In the genomic region with DNA sequence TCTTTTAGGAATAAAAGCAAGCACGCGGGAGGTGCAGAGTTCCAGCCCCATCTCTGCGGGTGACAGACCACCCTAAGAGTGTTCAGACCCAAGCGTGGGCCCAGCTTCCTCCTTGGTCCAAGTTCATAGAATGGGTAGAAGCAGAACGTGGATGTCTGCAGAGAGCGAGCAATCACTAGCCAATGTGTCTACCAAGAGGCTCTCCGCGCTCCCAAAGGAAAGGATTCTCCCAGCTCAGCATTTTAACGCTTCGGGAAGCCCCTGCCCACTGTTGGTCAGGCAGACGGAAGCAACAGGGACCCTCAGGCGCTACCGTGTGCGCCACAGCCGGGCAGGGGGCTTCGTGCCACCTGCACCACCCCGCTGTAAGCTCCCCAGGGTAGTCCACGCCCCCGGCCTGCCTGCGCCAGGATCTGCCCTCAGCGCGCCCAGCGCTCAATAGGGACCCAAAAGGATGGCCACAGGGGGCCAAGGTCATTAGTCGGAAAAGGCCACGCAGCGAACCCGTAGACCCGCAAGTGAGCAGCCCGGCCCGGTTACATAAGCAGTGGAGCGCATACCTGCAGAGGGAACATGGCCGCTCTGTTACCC, we compare ENCODE assay signal across 8 mouse cellular contexts. TPM values are rescaled to one million over a fixed set of nuclear protein-coding genes. Genes with fewer than 3 reads are reported as not detected.
DNase-seq lines count a peak whose midpoint lies in the region; ATAC-seq and TF ChIP-seq lines count a peak whose summit lies in the region.

No protein-coding gene starts in this region.

- no peaks in the 10 kb centered on the region for H3K27me3 ChIP-seq in heart, embryonic 16.5 days (ENCODE audit: control insufficient read depth, insufficient read depth, low read length)
- H3K27me3 ChIP-seq in CH12.LX (replicated peaks) = peaks cover 19% of the 10 kb centered on the region
- H3K27me3 ChIP-seq in embryonic facial prominence, embryonic 14.5 days (replicated peaks; ENCODE audit: control insufficient read depth, insufficient read depth, low read length) = no peaks in the 10 kb centered on the region
- no peaks in the 10 kb centered on the region for H3K27me3 ChIP-seq in liver, embryonic 11.5 days (replicated peaks; ENCODE audit: control insufficient read depth, insufficient read depth, low read length)

- H3K4me1 ChIP-seq in heart, embryonic 16.5 days (ENCODE audit: control insufficient read depth, insufficient read depth, low read length) = peaks cover 12% of the 10 kb centered on the region
- H3K4me1 ChIP-seq in CH12.LX (ENCODE audit: control insufficient read depth in 1 of 2, insufficient read depth in 2 of 2) = peaks cover 20 to 60% of the 10 kb centered on the region in 2 experiments
- H3K4me1 ChIP-seq in embryonic facial prominence, embryonic 14.5 days (ENCODE audit: control insufficient read depth, insufficient read depth, low read length) = 0 out of 2 replicates have a peak, but pooled peaks cover 4% of the 10 kb centered on the region
- peaks cover 12% of the 10 kb centered on the region; the same call in 1 of the 2 replicates for H3K4me1 ChIP-seq in liver, embryonic 11.5 days (replicated peaks; ENCODE audit: control insufficient read depth, insufficient read depth, low read length)

- no peaks in the 10 kb centered on the region for H3K9me3 ChIP-seq in heart, embryonic 16.5 days (replicated peaks; ENCODE audit: control insufficient read depth, low read length)
- no peaks in the 10 kb centered on the region for H3K9me3 ChIP-seq in CH12.LX (replicated peaks; ENCODE audit: low read length)
- H3K9me3 ChIP-seq in embryonic facial prominence, embryonic 14.5 days (ENCODE audit: control insufficient read depth, low read length) = no peaks in the 10 kb centered on the region
- H3K9me3 ChIP-seq in liver, embryonic 11.5 days (ENCODE audit: control insufficient read depth, low read length) = no peaks in the 10 kb centered on the region

- peak overlapping the region; percentile 95 for H3K4me2 ChIP-seq in heart, embryonic 16.5 days (ENCODE audit: low read depth, low read length)
- H3K4me2 ChIP-seq in CH12.LX (ENCODE audit: insufficient read depth, low read depth, poor library complexity, severe bottlenecking) = peak overlapping the region; percentile 78
- peak overlapping the region; percentile 99 for H3K4me2 ChIP-seq in embryonic facial prominence, embryonic 14.5 days (ENCODE audit: low read depth, low read length)
- H3K4me2 ChIP-seq in liver, embryonic 11.5 days = peak overlapping the region; percentile 87

- TF ChIP-seq EP300 in CH12.LX (IDR thresholded peaks at IDR 0.05; ENCODE audit: low read length) = no peak

- no peak for TF ChIP-seq CTCF in CH12.LX (conservative IDR thresholded peaks at IDR 0.05 in 1 of 2, IDR thresholded peaks at IDR 0.05 in 1 of 2; ENCODE audit: low read depth in 2 of 2, low read length in 2 of 2)

- peak overlapping the region; percentile 72 for H3K4me3 ChIP-seq in heart, embryonic 16.5 days (ENCODE audit: low read length)
- H3K4me3 ChIP-seq in CH12.LX (replicated peaks in 1 of 3; ENCODE audit: low read depth in 2 of 3, low read length in 2 of 3, poor library complexity in 1 of 3) = peak overlapping the region; percentile 59 to 74 (median 74)
- peak overlapping the region; percentile 68 for H3K4me3 ChIP-seq in embryonic facial prominence, embryonic 14.5 days (ENCODE audit: low read depth, low read length)
- H3K4me3 ChIP-seq in liver, embryonic 11.5 days (ENCODE audit: low read depth, low read length) = peak overlapping the region; percentile 64

- H3K79me2 ChIP-seq in CH12.LX (replicated peaks; ENCODE audit: control insufficient read depth, extremely low read depth, insufficient read depth, poor library complexity, severe bottlenecking) = no peaks in the 10 kb centered on the region

- TF ChIP-seq RAD21 in CH12.LX (IDR thresholded peaks at IDR 0.05; ENCODE audit: low read depth, low read length) = no peak

- WGBS in heart, embryonic 16.5 days = 2% methylated on average over 32 of the region's 32 CpGs
- WGBS in embryonic facial prominence, embryonic 14.5 days = 3% methylated on average over 20 of the region's 32 CpGs
- WGBS in liver, embryonic 11.5 days = 1% methylated on average over 32 of the region's 32 CpGs

- peak overlapping the region; percentile 82 for H3K9ac ChIP-seq in heart, embryonic 16.5 days (ENCODE audit: low read length)
- H3K9ac ChIP-seq in CH12.LX (ENCODE audit: insufficient read depth, low read depth) = peak overlapping the region; percentile 35
- peak overlapping the region; percentile 70 for H3K9ac ChIP-seq in embryonic facial prominence, embryonic 14.5 days (ENCODE audit: low read depth, low read length)
- H3K9ac ChIP-seq in liver, embryonic 11.5 days (ENCODE audit: low read depth, low read length) = peak overlapping the region; percentile 69

- intact Hi-C loops in heart, postnatal 25 days (cut with DNase I) = loop anchor here (5.0 kb wide), 1 partner anchor 108 kb away; the partner anchor contains the start of gene Ilvbl
- intact Hi-C loops in left cerebral cortex, postnatal 10 days (cut with DNase I) = no loop called here

- no peak for TF ChIP-seq POLR2A in CH12.LX (IDR thresholded peaks at IDR 0.05; ENCODE audit: low read depth, low read length)

- H3K27ac ChIP-seq in heart, embryonic 16.5 days (ENCODE audit: low read length) = peak overlapping the region; percentile 36; the same call in 1 of the 2 replicates
- no peak overlapping the region for H3K27ac ChIP-seq in CH12.LX (ENCODE audit: insufficient read depth, low read depth)
- peak overlapping the region; percentile 40; the same call in 1 of the 2 replicates for H3K27ac ChIP-seq in embryonic facial prominence, embryonic 14.5 days (replicated peaks; ENCODE audit: low read depth, low read length)
- 0 out of 2 replicates have a peak overlapping the region, but pooled peaks have one; percentile 19 for H3K27ac ChIP-seq in liver, embryonic 11.5 days (ENCODE audit: low read depth, low read length)

- DNase-seq in heart, postnatal 25 days (ENCODE audit: low spot score) = no peak
- DNase-seq in CH12.LX (ENCODE audit: extremely low read depth) = no peak
- DNase-seq in embryonic facial prominence, embryonic 14.5 days (ENCODE audit: low spot score) = no peak
- no peak for DNase-seq in liver, embryonic 11.5 days (ENCODE audit: low spot score)
- peak; percentile 64 for DNase-seq in testis, postnatal 10 days (ENCODE audit: low spot score)
- no peak for DNase-seq in left cerebral cortex, postnatal 10 days (ENCODE audit: extremely low spot score in 1 of 2, low spot score in 2 of 2)
- no peak for DNase-seq in frontal cortex, adult 2 months (ENCODE audit: extremely low spot score in 1 of 2, low spot score in 1 of 2)

- ATAC-seq in heart, embryonic 16.5 days (replicated peaks; ENCODE audit: extremely low read depth, insufficient read depth, low FRiP score) = peak; percentile 10
- peak; percentile 12; the same call in 1 of the 2 replicates for ATAC-seq in embryonic facial prominence, embryonic 14.5 days (ENCODE audit: low read depth)
- peak; percentile 37 for ATAC-seq in liver, embryonic 11.5 days (replicated peaks; ENCODE audit: low FRiP score)

- no peaks in the 10 kb centered on the region for H3K36me3 ChIP-seq in heart, embryonic 16.5 days (ENCODE audit: control insufficient read depth, insufficient read depth)
- peaks cover 0 to 4% of the 10 kb centered on the region in 2 experiments for H3K36me3 ChIP-seq in CH12.LX (replicated peaks in 1 of 2; ENCODE audit: control insufficient read depth in 1 of 2, insufficient read depth in 1 of 2, low read length in 1 of 2)
- H3K36me3 ChIP-seq in embryonic facial prominence, embryonic 14.5 days (ENCODE audit: control insufficient read depth, insufficient read depth, low read length) = no peaks in the 10 kb centered on the region
- H3K36me3 ChIP-seq in liver, embryonic 11.5 days (ENCODE audit: control insufficient read depth, insufficient read depth, low read length) = no peaks in the 10 kb centered on the region

- dilution Hi-C loops in CH12.LX (cut with MboI; ENCODE audit: extremely low pct_ligation_motif_present, extremely low pct_unique_long_range_greater_than_20kb, low sequenced_read_pairs) = no loop called here

- in situ Hi-C loops in CH12.LX (cut with MboI; ENCODE audit: low pct_ligation_motif_present, low pct_unique_long_range_greater_than_20kb, low sequenced_read_pairs) = no loop called here

RNA-seq across cellular contexts. Expression of gene Pdxk, which starts 0.5 kb away (rescaled TPM):
- 7.8 and 8.8 TPM in 2 replicates for polyA plus RNA-seq in heart, embryonic 16.5 days (2015; fragmentation: Nextera tagmentation; extraction: Ambion mirVana)
- total RNA-seq in heart, postnatal 25 days (2021) = 10 to 100 TPM in 1 of 2 experiments, 1 to 10 TPM in 1; 9.3 to 12.0 TPM
- total RNA-seq in CH12.LX (2012; rRNA removed) (6.4 and 8.4 TPM in 2 replicates), CH12.LX (2014; rRNA removed) (4.3 TPM in 2 replicates)
- polyA plus RNA-seq in CH12.LX (2012; ENCODE audit: insufficient read length, low read depth) = 6.3 and 6.8 TPM in 2 replicates
- 8.1 and 8.2 TPM in 2 replicates for polyA plus RNA-seq in embryonic facial prominence, embryonic 14.5 days (2014; fragmentation: Nextera tagmentation; extraction: Ambion mirVana)
- 10.6 and 11.3 TPM in 2 replicates for polyA plus RNA-seq in liver, embryonic 11.5 days (2014; fragmentation: Nextera tagmentation; extraction: Ambion mirVana)
- 10 to 100 TPM; 65.2 to 67.6 TPM for total RNA-seq in left cerebral cortex, postnatal 10 days (2021)
- 80.2 and 80.9 TPM in 2 replicates for polyA plus RNA-seq in frontal cortex, adult 2 months (2012; rRNA removed)

RNA-seq across cellular contexts. Expression of gene Cstb, which starts 38.8 kb away (rescaled TPM):
- polyA plus RNA-seq in heart, embryonic 16.5 days (2015; fragmentation: Nextera tagmentation; extraction: Ambion mirVana) = 148 and 222 TPM in 2 replicates
- 10 to 100 TPM; 23.7 to 28.4 TPM for total RNA-seq in heart, postnatal 25 days (2021)
- total RNA-seq in CH12.LX (2012; rRNA removed) (124 and 139 TPM in 2 replicates), CH12.LX (2014; rRNA removed) (226 and 239 TPM in 2 replicates)
- 194 and 206 TPM in 2 replicates for polyA plus RNA-seq in CH12.LX (2012; ENCODE audit: insufficient read length, low read depth)
- 249 and 258 TPM in 2 replicates for polyA plus RNA-seq in embryonic facial prominence, embryonic 14.5 days (2014; fragmentation: Nextera tagmentation; extraction: Ambion mirVana)
- polyA plus RNA-seq in liver, embryonic 11.5 days (2014; fragmentation: Nextera tagmentation; extraction: Ambion mirVana) = 134 and 148 TPM in 2 replicates
- total RNA-seq in left cerebral cortex, postnatal 10 days (2021) = 10 to 100 TPM; 33.8 to 37.4 TPM
- 69.5 and 75.2 TPM in 2 replicates for polyA plus RNA-seq in frontal cortex, adult 2 months (2012; rRNA removed)

RNA-seq across cellular contexts. Expression of gene Rrp1, which starts 51.5 kb away (rescaled TPM):
- 244 and 285 TPM in 2 replicates for polyA plus RNA-seq in heart, embryonic 16.5 days (2015; fragmentation: Nextera tagmentation; extraction: Ambion mirVana)
- 100 to 1,000 TPM in 1 of 2 experiments, 10 to 100 TPM in 1; 92.7 to 102 TPM for total RNA-seq in heart, postnatal 25 days (2021)
- total RNA-seq in CH12.LX (2012; rRNA removed) = 189 and 203 TPM in 2 replicates
- total RNA-seq in CH12.LX (2014; rRNA removed) = 127 and 138 TPM in 2 replicates
- polyA plus RNA-seq in CH12.LX (2012; ENCODE audit: insufficient read length, low read depth) = 327 and 659 TPM in 2 replicates
- polyA plus RNA-seq in embryonic facial prominence, embryonic 14.5 days (2014; fragmentation: Nextera tagmentation; extraction: Ambion mirVana) = 204 and 237 TPM in 2 replicates
- 277 and 293 TPM in 2 replicates for polyA plus RNA-seq in liver, embryonic 11.5 days (2014; fragmentation: Nextera tagmentation; extraction: Ambion mirVana)
- 100 to 1,000 TPM; 345 to 346 TPM for total RNA-seq in left cerebral cortex, postnatal 10 days (2021)
- polyA plus RNA-seq in frontal cortex, adult 2 months (2012; rRNA removed) = 699 and 728 TPM in 2 replicates

RNA-seq across cellular contexts. Expression of gene Olfr1358, which starts 52.9 kb away (rescaled TPM):
- not detected in 2 replicates for polyA plus RNA-seq in heart, embryonic 16.5 days (2015; fragmentation: Nextera tagmentation; extraction: Ambion mirVana)
- not detected for total RNA-seq in heart, postnatal 25 days (2021)
- not detected in 2 replicates for total RNA-seq in CH12.LX (2012; rRNA removed)
- not detected in 2 replicates for total RNA-seq in CH12.LX (2014; rRNA removed)
- polyA plus RNA-seq in CH12.LX (2012; ENCODE audit: insufficient read length, low read depth) = not detected in 2 replicates
- not detected in 2 replicates for polyA plus RNA-seq in embryonic facial prominence, embryonic 14.5 days (2014; fragmentation: Nextera tagmentation; extraction: Ambion mirVana)
- not detected in 2 replicates for polyA plus RNA-seq in liver, embryonic 11.5 days (2014; fragmentation: Nextera tagmentation; extraction: Ambion mirVana)
- not detected for total RNA-seq in left cerebral cortex, postnatal 10 days (2021)
- polyA plus RNA-seq in frontal cortex, adult 2 months (2012; rRNA removed) = not detected in 2 replicates
